Mouse (Mus musculus) MN1 (cell line): ENCODE results near the gene Fndc3c1.
"Not testable (repeated sequence)": the region's sequence is repeated elsewhere in the genome, so short reads cannot be mapped to it uniquely, and the experiment has no call there.

Source experiments
- DNase-seq: peaks from one replicate; pipeline ENCODE4 v3.0.0-alpha.2; 2016; ENCODE audit warnings: low spot score

Gene Fndc3c1

DNA sequence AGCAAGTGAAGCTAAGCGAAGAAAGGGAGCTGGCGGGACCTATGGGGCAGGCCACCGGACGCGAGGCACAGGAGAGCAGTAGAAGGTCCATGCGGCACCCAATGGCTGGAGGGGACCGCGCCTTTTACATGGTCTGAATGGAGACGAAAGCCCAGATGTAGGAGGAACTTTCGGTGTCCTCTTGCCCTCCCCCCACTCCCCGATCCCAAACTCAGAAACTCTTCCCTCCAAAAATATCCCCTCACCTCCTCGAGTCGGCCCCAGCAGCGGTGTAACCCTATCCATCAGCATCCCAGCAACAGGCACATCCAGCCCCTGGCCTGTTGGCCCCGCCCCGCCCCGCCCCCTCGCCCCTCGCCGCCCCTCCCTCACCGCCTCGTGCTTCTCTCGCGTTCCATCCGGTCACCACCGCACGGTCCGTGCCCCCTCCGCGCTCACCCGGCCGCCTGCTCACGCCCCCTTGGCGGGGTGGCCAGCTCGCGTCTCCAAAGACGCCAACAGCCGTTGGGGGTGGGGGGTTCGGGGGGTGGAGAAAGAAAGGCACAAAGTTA, at the start of gene Fndc3c1:
Gene Fndc3c1 (minus strand): TSS at position 301 of the 551 bp plus-strand sequence.
- peak; percentile 7 for DNase-seq

DNA sequence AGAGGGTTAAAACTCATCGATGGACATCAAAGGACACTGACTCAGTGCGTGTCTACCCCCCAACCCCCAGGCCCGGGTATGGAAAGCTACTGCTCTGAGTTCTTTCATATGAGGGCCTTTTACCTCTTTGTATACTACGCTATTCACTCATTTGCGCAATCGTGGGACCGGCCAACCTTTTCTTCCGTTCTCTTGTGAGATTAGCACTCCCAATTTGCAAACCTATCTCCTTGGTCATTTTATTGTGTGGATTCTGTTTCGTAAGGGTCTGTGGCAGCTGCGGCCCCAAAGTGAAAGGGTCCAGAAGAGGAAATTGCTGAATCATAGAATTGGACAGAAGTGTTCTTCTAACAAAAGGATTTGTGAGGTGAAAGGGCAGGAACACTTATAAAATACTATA, 1.2 kb upstream of the Fndc3c1 start:
- no peak for DNase-seq

DNA sequence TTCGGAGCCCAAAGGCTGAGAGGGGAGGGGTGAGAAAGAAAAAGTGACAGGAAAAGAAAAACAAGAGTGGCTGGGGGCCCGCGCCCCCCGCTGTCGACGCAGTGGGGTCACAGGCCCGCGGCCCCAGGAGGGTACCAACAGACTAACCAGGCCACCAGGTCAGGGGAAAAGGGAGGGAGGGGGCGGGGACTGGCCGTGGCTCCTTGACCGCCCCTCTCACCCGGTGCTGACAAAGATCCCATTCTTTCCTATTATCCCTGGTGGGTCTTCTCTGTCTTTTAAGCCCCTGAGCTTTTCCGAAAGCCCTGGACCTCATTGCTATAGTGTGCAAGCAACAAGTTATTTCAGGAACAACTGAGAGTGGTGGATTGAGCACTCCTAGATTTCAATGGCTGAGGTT, 470 bp upstream of the Fndc3c1 start:
- DNase-seq, result no peak

DNA sequence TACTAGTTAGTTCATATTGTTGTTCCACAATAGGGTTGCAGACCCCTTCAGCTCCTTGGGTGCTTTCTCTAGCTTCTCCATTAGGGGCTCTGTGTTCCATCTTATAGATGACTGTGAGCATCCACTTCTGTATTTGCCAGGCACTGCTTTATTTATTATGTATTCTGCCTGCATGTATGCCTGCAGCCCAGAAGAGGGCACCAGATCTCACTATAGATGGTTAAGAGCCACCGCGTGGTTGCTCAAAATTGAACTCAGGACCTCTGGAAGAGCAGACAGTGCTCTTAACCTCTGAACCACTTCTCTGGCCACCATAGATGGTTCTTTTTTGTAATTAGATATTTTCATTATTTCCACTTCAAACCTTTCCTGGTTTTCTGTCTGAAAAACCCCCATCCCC, 5.3 kb downstream of the Fndc3c1 start:
- DNase-seq, result not testable (repeated sequence)

DNA sequence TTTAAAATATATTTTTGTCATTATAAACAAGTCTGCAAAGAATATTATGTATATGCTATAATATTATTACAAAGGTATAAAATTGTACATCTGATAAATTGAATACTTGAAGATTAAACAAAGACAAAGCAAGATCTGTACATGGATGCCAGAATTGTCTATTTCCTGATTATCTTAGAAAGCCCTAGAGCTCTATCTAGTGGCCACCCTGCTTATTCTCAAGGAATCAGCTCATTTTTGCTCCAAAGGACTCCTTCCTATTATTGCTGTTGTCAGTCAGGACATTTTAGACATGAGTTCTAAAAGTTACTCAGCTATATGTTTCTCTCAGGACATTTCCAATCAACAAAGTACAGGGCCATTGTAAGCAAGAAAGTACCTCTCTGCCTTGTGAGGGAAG, 99.9 kb downstream of the Fndc3c1 start:
- DNase-seq, result no peak

DNA sequence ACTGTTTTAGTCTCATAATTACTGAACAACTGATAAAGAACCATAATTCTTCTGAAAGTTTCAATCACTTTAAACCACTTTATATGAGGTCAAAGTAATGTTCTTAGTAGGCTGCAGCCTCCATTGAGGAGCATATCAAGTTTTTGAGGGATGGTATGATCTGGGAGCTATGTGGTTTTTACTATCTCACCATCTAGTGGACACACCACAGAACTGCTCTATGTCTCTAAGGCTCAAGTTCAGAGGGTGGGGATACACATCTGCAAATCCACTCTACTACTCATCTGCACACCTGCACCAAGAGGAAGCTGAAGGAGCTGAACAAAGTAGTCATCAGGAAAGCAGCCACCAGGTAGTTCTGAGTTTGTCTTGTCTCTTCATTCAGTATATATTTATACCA, 104.6 kb downstream of the Fndc3c1 start:
- no peak for DNase-seq
